Mouse (Mus musculus) cerebellum, postnatal 10 days (tissue): ENCODE measurements at regions not wholly inside any gene's neighbourhood (a gene's known extent, or its start where the extent isn't known, plus 50 kb on each side); places are given as distances from the start of the nearest gene placed in this dataset.

ENCODE experiments used
- DNase-seq, 2 experiments: peaks; one replicate each; pipeline ENCODE4 v3.0.0; 2021; ENCODE audit warnings: mixed read lengths in 2 of 2

DNA sequence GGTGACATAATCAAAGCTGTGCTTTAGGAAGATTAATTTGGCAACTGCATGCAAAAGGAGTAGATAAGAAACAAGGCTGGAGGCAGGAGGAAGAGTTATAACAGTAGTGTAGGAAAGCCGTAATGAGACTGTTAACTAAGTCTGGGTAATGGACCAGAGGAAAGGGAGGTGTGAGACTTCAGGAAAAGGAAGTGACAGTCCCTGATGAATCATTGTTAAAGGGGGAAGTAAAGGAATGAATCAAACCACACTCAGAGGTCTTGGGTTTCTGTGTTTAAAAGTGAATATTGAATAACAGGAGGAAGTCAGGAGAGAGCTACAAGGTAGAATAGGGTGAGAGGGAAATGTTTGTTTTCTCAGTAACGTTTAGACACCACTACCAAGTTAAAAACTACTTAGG, 1175.9 kb downstream of the Diaph3 start:
- no peak for DNase-seq

DNA sequence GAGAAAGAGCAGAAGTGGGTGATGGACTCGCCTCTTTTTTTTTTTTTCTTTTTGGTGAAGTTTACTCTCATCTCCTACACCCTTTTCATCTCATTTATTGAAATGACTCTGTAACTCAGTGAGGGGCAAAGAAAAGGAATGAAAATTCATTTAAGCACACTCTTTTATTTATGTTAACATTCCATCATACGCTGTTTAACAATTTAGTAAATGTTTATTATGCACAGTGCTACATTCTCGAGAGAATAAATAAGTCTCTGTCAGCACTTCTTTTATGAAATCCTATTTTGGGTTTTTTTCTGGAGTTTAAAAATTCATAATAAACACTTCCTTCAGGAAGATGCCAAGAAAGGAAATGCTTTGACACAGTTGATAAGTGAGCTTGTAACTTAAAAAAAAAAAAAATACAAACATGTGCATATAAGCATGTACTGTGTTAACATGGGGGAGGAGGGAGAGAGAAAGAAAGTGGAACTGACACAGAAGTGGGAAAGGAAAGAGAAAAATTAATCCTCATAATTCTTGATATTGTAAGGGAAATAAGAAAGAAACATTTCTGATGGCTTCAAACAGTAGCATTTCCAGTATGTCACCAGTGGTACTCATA, 1195.2 kb downstream of the Diaph3 start:
- no peak for DNase-seq

DNA sequence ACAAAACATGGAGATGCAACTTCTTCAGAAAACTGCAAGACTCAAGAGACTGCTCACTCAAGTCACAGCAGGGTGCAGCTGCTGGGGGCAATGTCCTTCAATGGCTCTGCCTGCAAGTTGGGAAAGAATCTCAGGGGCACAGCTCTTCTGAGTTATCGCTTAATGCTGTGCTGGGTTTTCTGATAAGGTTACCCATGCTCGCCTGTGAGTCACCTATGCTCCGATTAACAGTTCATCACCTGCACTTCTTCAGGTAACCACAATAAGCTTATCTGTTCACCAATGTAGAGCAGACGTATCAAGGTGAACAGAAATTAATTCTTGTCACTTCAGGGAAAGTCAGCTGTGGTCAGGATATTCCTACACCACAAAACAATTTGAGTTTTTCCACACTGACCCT, 1198.2 kb downstream of the Diaph3 start:
- DNase-seq: peak in 1 of 2 experiments; percentile 7

GRCm38 (mm10) chr14:85940585-85940984, 1200.5 kb downstream of the Diaph3 start:
- DNase-seq: no peak

DNA sequence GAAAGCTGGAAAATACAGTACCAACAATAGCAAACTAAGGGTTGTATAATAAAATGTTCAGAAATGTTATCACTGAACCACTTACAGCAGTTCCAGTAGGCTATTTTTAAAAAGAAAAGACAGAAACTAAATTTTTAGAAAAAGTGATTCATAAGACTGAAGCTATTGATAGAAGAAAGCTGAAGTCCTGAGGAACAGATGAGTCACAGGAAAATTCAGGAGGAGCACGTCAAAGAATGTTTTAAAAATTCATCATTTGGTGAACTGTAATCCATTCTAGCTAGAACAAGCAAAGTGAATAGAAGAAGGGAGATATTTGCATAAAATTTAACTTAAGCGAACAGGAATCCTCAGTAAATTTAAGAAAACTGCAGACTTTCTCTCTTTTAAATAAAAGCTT, 1205.9 kb downstream of the Diaph3 start:
- no peak for DNase-seq

DNA sequence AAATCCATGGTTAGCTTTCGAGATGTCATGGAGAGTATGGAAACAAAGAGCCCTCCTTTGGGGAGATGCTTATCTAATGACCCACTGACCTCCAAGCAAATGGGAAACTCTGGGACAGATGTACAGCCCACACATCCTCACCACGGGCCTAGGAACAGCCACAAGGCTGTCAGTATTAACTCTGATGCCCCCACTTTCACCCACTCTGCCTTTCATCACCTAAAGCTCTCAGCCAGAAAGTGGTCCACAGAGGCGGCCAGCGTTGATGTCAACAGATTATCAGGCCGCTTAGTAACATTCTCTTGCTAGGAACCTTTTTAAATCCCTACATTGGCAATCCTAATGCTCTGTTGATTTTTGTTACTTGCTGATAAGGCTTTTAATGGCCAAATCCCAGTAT, 1210.6 kb downstream of the Diaph3 start:
- DNase-seq: no peak

DNA sequence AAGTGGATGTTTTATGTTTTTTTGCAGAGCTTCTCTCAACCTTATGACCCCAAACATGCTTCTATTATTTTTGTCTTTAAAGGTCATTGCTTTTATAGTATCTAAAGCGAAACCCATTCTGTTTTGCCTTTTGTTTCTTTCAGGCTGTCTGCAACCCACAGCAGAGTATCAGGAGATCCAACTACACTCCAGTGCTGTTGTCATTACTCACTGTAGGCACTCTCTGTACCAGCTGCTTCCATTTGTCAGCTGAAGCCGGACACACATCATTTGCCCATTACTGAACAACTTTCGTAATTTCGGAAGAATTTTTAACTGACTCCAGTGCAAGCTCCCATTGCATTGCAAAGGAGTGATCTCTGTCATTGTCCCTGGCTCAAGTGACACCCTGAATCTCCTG, 1222.1 kb downstream of the Diaph3 start:
- no peak for DNase-seq

DNA sequence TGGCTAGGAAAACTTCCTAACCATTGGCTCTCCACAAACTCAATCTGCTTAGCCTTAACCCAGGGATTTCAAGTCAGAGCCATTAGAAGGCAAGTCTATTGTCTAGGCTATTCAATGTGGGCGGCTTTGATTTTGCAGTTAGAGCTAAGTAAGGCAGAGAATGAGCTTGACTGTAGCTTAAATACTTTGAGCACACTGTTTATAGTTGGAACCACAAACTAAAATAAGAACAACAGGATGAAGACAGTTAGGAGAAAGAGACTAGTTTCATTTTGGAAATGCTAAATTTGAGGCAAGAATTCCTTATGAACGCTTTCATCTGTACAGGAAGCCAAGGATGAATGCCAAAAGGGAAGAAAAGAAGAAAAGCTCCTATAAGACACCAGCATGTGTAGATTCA, 1225.3 kb downstream of the Diaph3 start:
- DNase-seq: no peak

- peak; percentile 5 to 16 for DNase-seq
Measured at GRCm38 (mm10) chr14:85897890-85898289, 1243.1 kb downstream of the Diaph3 start.

DNA sequence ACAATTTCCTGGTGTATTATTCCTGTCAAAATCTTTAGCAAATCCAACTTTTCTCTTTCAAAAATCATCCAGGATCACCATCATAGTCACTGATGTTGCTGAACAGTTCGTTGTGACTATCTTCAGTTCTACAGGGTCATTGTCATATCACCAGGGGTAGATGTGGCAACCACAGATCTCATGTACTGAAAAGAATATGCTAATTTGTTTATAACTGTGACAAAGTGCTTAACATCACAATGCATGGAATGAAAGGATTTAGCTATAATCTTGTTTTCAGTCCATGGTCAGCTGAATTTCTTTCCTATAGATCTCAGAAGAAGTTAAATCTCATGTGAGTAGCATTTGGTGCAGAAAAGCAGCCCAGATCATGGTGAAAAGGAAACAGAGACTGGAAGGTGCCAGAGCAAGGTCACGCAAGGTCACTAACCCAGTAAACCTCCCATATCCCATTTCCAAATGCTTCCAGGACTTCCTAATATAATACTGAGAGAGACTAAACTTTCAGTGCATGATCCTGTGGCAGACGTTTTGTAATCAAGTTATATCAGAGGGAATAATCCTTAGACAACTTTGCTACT, 1279.6 kb downstream of the Diaph3 start:
- DNase-seq: no peak

- no peak for DNase-seq
Measured at GRCm38 (mm10) chr14:85849490-85849889, 1291.5 kb downstream of the Diaph3 start.

DNA sequence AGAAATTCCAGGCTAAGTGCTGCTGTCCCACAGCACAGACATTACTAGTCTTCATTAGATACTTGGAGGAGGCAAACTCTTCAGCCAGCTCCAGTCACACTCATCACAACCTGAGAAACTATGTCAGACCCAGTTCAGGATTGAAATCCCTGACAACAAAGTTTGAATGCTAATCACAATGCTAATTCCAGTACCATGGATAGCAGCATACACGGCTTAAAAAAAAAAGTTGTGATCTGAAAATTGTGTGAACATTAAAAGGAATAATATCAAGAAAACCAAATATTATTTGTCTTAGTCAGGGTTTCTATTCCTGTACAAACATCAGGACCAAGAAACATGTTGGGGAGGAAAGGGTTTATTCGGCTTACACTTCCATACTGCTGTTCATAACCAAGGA, 1305.5 kb downstream of the Diaph3 start:
- DNase-seq: no peak

DNA sequence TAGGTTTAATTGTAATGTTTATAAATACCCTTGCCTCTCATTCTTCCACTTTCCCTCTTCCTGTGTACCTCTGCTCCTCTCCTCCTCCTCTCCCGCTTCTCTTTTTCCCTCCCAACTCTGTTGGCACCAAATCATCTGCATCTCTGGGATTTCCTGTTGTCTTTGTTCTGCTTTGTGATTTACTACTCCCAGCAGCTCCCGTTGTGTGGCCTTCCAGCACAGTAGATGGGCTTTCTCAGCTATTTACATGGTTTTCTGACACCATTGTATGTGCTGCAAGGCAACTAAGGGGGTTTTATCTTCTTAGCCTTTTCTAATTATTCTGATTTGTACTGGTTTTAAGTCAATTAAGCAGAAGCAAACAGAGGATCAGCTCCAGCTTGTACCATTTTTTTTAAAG, 1326.1 kb downstream of the Diaph3 start:
- DNase-seq: peak; percentile 3

GRCm38 (mm10) chr14:85784386-85784785, 1341.0 kb downstream of the Pcdh17 start:
- no peak for DNase-seq

DNA sequence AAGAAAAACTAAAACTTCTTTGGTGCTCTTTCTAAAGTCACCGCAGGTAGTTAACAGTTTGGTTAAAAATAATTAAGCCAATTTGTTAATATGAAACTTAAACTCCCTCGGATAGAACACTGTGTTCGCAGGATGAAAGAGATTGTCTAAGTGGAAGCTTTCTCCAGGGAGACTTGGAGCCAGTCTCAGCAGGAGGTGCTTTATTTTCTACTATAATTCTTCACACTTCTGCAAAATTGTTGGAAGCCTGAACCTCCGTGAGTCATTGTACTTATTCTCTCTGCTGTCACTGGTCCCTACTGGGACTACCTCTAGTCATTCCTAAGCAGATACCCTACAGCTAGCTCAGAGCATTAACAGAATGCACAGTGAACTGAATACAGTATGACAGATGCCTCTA, 1327.3 kb downstream of the Pcdh17 start:
- DNase-seq: no peak

DNA sequence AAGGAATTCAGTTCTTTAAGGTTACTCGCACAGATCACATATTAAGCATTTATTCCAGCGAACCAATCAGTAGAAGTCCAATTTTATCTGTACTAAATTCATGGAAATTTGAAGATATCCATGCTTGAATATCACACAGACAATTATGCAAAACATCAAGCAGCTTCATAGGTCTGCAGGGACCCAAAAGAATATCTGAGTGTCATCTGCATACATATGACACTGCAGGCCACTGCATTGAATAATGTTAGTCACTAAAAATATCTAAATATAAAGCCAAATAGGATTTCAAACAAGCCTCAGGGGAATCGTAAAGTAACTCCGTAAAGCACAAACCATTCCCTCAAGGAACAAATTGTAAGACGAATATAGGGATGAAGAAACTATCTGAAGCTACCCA, 1324.9 kb downstream of the Pcdh17 start:
- DNase-seq: no peak

GRCm38 (mm10) chr14:85757343-85757742, 1314.0 kb downstream of the Pcdh17 start:
- DNase-seq: no peak

DNA sequence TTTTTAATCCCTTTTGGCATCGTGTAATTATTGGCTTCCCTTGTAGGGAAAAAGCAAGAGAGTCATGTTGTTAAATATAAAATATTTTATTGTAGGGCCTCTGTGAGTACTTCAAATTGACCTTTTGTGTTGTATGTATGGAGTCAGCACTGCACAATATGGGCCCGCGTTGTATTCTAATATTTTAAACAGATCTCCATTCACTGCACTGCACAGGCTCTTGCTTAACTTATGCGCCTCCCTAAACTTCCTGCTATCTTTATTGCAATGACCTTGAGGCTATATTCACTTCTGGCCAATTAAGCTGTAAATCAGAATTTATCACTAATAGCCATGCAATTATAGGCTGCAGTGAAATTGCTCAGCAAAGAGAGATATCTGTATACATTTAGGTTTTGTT, 1295.2 kb downstream of the Pcdh17 start:
- DNase-seq: no peak
